Mouse (Mus musculus) MEL (cell line): ENCODE measurements around the gene Gm45521.

Source experiments
- EP300 ChIP-seq, 2 experiments: IDR thresholded peaks; 2 replicates each; pipeline ENCODE4 v1.6.1; 2011; ENCODE audit warnings: improper control_type of control experiment in 2 of 2, low read length in 2 of 2, low read depth in 1 of 2, mild to moderate bottlenecking in 1 of 2
- GABPA ChIP-seq: IDR thresholded peaks from 2 replicates; pipeline ENCODE4 v1.6.1; 2012; ENCODE audit warnings: low read depth, mild to moderate bottlenecking, inconsistent platforms, low read length, improper control_type of control experiment, moderate library complexity
- JUND ChIP-seq: IDR thresholded peaks from 2 replicates; pipeline ENCODE4 v1.6.1; 2011; ENCODE audit warnings: low read depth, mild to moderate bottlenecking, improper control_type of control experiment, low read length
- KAT2A ChIP-seq: conservative IDR thresholded peaks from 2 replicates; pipeline ENCODE4 v1.6.1; 2012; ENCODE audit warnings: low read depth, low read length, improper control_type of control experiment, inconsistent platforms
- MAX ChIP-seq: IDR thresholded peaks from 2 replicates; pipeline ENCODE4 v1.6.1; 2011; ENCODE audit warnings: low read length, improper control_type of control experiment
- MYB ChIP-seq: IDR thresholded peaks from 2 replicates; pipeline ENCODE4 v1.6.1; 2011; ENCODE audit warnings: mild to moderate bottlenecking, low read depth, low read length, improper control_type of control experiment
- POLR2A ChIP-seq, 2 experiments: IDR thresholded peaks; 2 replicates each; pipeline ENCODE4 v1.6.1; 2011 to 2012; ENCODE audit warnings: low read length in 2 of 2, mild to moderate bottlenecking in 2 of 2, control low read depth in 1 of 2, improper control_type of control experiment in 1 of 2, low read depth in 1 of 2, moderate library complexity in 1 of 2; ENCODE audit not compliant: control insufficient read depth in 1 of 2, insufficient read depth in 1 of 2, poor library complexity in 1 of 2
- POLR2AphosphoS5 ChIP-seq: IDR thresholded peaks from 2 replicates; pipeline ENCODE4 v1.6.1; 2012; ENCODE audit warnings: low read depth, borderline replicate concordance, mild to moderate bottlenecking, inconsistent platforms, low read length, moderate library complexity, mixed read lengths
- RCOR1 ChIP-seq: IDR thresholded peaks from 2 replicates; pipeline ENCODE4 v1.6.1; 2012; ENCODE audit warnings: low read depth, mild to moderate bottlenecking, inconsistent platforms, low read length, improper control_type of control experiment
- TAL1 ChIP-seq: IDR thresholded peaks from 2 replicates; pipeline ENCODE4 v1.6.1; 2012; ENCODE audit warnings: mild to moderate bottlenecking, inconsistent platforms, low read length, moderate library complexity, mixed read lengths
- TCF12 ChIP-seq: IDR thresholded peaks from 2 replicates; pipeline ENCODE4 v1.6.1; 2014; ENCODE audit warnings: low read depth, mild to moderate bottlenecking, inconsistent platforms, low read length, improper control_type of control experiment, moderate library complexity
- ZC3H11A ChIP-seq: IDR thresholded peaks from 2 replicates; pipeline ENCODE4 v1.6.1; 2012; ENCODE audit warnings: low read depth, mild to moderate bottlenecking, inconsistent platforms, low read length, improper control_type of control experiment
- ZKSCAN1 ChIP-seq: IDR thresholded peaks from 2 replicates; pipeline ENCODE4 v1.6.1; 2012; ENCODE audit warnings: low read depth, mild to moderate bottlenecking, inconsistent platforms, low read length, improper control_type of control experiment, moderate library complexity

GRCm38 (mm10) chr14:8003093-8003670 is 46.1 kb downstream of the Gm45521 start:
- TF ChIP-seq EP300 (IDR thresholded peaks at IDR 0.05; ENCODE audit: low read depth in 1 of 2, low read length in 2 of 2) (no peak), MYB (no peak), TCF12 (no peak), POLR2AphosphoS5 (no peak), GABPA (no peak), ZKSCAN1 (no peak), KAT2A (no peak), MAX (no peak), RCOR1 (no peak), TAL1 (no peak), POLR2A (IDR thresholded peaks at IDR 0.05; ENCODE audit: control insufficient read depth in 1 of 2, insufficient read depth in 1 of 2, low read depth in 1 of 2, low read length in 2 of 2, poor library complexity in 1 of 2) (no peak), ZC3H11A (no peak), JUND (no peak)
